Mouse (Mus musculus) megakaryocyte-erythroid progenitor cell, adult 5-6 weeks (primary cell): ENCODE results near the gene Usp5. TPM values are rescaled to one million over a fixed set of nuclear protein-coding genes. Genes with fewer than 3 reads are reported as not detected.

Experiments
- total RNA-seq, 2 experiments: library from RNA; stranded (forward) in 1 of 2; stranded (reverse) in 1 of 2; fragments of 200-1000, 215-1000 nt in 1 of 2; fragments of >200 nt in 1 of 2; fragmentation: Nextera tagmentation in 1 of 2; gene quantifications; 2 replicates each; pipeline ENCODE4 v1.2.3; 2014 to 2017

Usp5 gene
- total RNA-seq, 2 experiments from 2014 or later = 80.9 to 85.0 TPM

Other genes starting within 250 kb of the Usp5 start
- gene C1s2, start 193.4 kb downstream of the Usp5 start, total RNA-seq (2014; fragmentation: Nextera tagmentation) = not detected in 2 replicates
- not detected in 2 replicates for gene C1s2, start 193.4 kb downstream of the Usp5 start, total RNA-seq (2017)
- 78.8 and 91.1 TPM in 2 replicates for gene Lpcat3, start 166.5 kb downstream of the Usp5 start, total RNA-seq (2014; fragmentation: Nextera tagmentation)
- 53.1 and 89.0 TPM in 2 replicates for gene Lpcat3, start 166.5 kb downstream of the Usp5 start, total RNA-seq (2017)
- 242 and 387 TPM in 2 replicates for gene Emg1, start 117.3 kb downstream of the Usp5 start, total RNA-seq (2014; fragmentation: Nextera tagmentation)
- 375 and 422 TPM in 2 replicates for gene Emg1, start 117.3 kb downstream of the Usp5 start, total RNA-seq (2017)
- gene Phb2, start 117.1 kb downstream of the Usp5 start, total RNA-seq (2014; fragmentation: Nextera tagmentation) = 467 and 537 TPM in 2 replicates
- gene Phb2, start 117.1 kb downstream of the Usp5 start, total RNA-seq (2017) = 474 and 558 TPM in 2 replicates
- gene Ptpn6, start 90.8 kb downstream of the Usp5 start, total RNA-seq (2014; fragmentation: Nextera tagmentation) = 65.4 and 76.0 TPM in 2 replicates
- 189 and 237 TPM in 2 replicates for gene Ptpn6, start 90.8 kb downstream of the Usp5 start, total RNA-seq (2017)
- 110 and 141 TPM in 2 replicates for gene Grcc10, start 88.1 kb downstream of the Usp5 start, total RNA-seq (2014; fragmentation: Nextera tagmentation)
- 66.5 and 83.5 TPM in 2 replicates for gene Grcc10, start 88.1 kb downstream of the Usp5 start, total RNA-seq (2017)
- not detected in 2 replicates for gene Gm45234, start 73.5 kb downstream of the Usp5 start, total RNA-seq (2014; fragmentation: Nextera tagmentation)
- not detected in 2 replicates for gene Gm45234, start 73.5 kb downstream of the Usp5 start, total RNA-seq (2017)
- gene Atn1, start 73.0 kb downstream of the Usp5 start, total RNA-seq (2014; fragmentation: Nextera tagmentation) = 12.9 and 14.4 TPM in 2 replicates
- 1.5 and 1.9 TPM in 2 replicates for gene Atn1, start 73.0 kb downstream of the Usp5 start, total RNA-seq (2017)
- gene Eno2, start 59.8 kb downstream of the Usp5 start, total RNA-seq (2014; fragmentation: Nextera tagmentation) = 0.74 TPM in 1 of 2 replicates, not detected in the other
- gene Eno2, start 59.8 kb downstream of the Usp5 start, total RNA-seq (2017) = not detected in 2 replicates
- gene Lrrc23, start 49.8 kb downstream of the Usp5 start, total RNA-seq (2014; fragmentation: Nextera tagmentation) = 0.77 TPM in 1 of 2 replicates, not detected in the other
- gene Lrrc23, start 49.8 kb downstream of the Usp5 start, total RNA-seq (2017) = 6.7 TPM in 1 of 2 replicates, not detected in the other
- 1.9 and 5.1 TPM in 2 replicates for gene Spsb2, start 20.8 kb downstream of the Usp5 start, total RNA-seq (2014; fragmentation: Nextera tagmentation)
- gene Spsb2, start 20.8 kb downstream of the Usp5 start, total RNA-seq (2017) = 4.1 and 5.5 TPM in 2 replicates
- gene Tpi1, start 15.2 kb downstream of the Usp5 start, total RNA-seq (2014; fragmentation: Nextera tagmentation) = 258 and 264 TPM in 2 replicates
- 179 and 201 TPM in 2 replicates for gene Tpi1, start 15.2 kb downstream of the Usp5 start, total RNA-seq (2017)
- 100 and 181 TPM in 2 replicates for gene Cdca3, start 63 bp upstream of the Usp5 start, total RNA-seq (2014; fragmentation: Nextera tagmentation)
- gene Cdca3, start 63 bp upstream of the Usp5 start, total RNA-seq (2017) = 90.3 and 111 TPM in 2 replicates
- gene Gnb3, start 10.8 kb upstream of the Usp5 start, total RNA-seq (2014; fragmentation: Nextera tagmentation) = not detected in 2 replicates
- gene Gnb3, start 10.8 kb upstream of the Usp5 start, total RNA-seq (2017) = not detected in 2 replicates
- gene P3h3, start 28.3 kb upstream of the Usp5 start, total RNA-seq (2014; fragmentation: Nextera tagmentation) = 0.61 and 3.0 TPM in 2 replicates
- 0.89 and 2.2 TPM in 2 replicates for gene P3h3, start 28.3 kb upstream of the Usp5 start, total RNA-seq (2017)
- gene Gpr162, start 34.5 kb upstream of the Usp5 start, total RNA-seq (2014; fragmentation: Nextera tagmentation) = not detected in 2 replicates
- gene Gpr162, start 34.5 kb upstream of the Usp5 start, total RNA-seq (2017) = not detected in 2 replicates
- gene Cd4, start 58.7 kb upstream of the Usp5 start, total RNA-seq (2014; fragmentation: Nextera tagmentation) = not detected in 2 replicates
- gene Cd4, start 58.7 kb upstream of the Usp5 start, total RNA-seq (2017) = not detected in 2 replicates
- 0.09 and 0.35 TPM in 2 replicates for gene Lag3, start 82.2 kb upstream of the Usp5 start, total RNA-seq (2014; fragmentation: Nextera tagmentation)
- gene Lag3, start 82.2 kb upstream of the Usp5 start, total RNA-seq (2017) = 1.6 TPM in 1 of 2 replicates, not detected in the other
- gene Ptms, start 90.6 kb upstream of the Usp5 start, total RNA-seq (2014; fragmentation: Nextera tagmentation) = 5.3 and 30.7 TPM in 2 replicates
- 21.6 and 22.1 TPM in 2 replicates for gene Ptms, start 90.6 kb upstream of the Usp5 start, total RNA-seq (2017)
- 103 and 117 TPM in 2 replicates for gene Mlf2, start 101.9 kb upstream of the Usp5 start, total RNA-seq (2014; fragmentation: Nextera tagmentation)
- gene Mlf2, start 101.9 kb upstream of the Usp5 start, total RNA-seq (2017) = 59.2 and 99.1 TPM in 2 replicates
- 71.0 and 117 TPM in 2 replicates for gene Cops7a, start 136.1 kb upstream of the Usp5 start, total RNA-seq (2014; fragmentation: Nextera tagmentation)
- gene Cops7a, start 136.1 kb upstream of the Usp5 start, total RNA-seq (2017) = 46.8 and 57.5 TPM in 2 replicates
- gene Pianp, start 167.2 kb upstream of the Usp5 start, total RNA-seq (2014; fragmentation: Nextera tagmentation) = not detected in 2 replicates
- gene Pianp, start 167.2 kb upstream of the Usp5 start, total RNA-seq (2017) = not detected in 2 replicates
- gene Zfp384, start 179.7 kb upstream of the Usp5 start, total RNA-seq (2014; fragmentation: Nextera tagmentation) = 67.0 and 86.8 TPM in 2 replicates
- 18.5 and 18.6 TPM in 2 replicates for gene Zfp384, start 179.7 kb upstream of the Usp5 start, total RNA-seq (2017)
- gene Ing4, start 210.3 kb upstream of the Usp5 start, total RNA-seq (2014; fragmentation: Nextera tagmentation) = 23.6 and 45.9 TPM in 2 replicates
- 43.0 and 51.1 TPM in 2 replicates for gene Ing4, start 210.3 kb upstream of the Usp5 start, total RNA-seq (2017)
- gene Acrbp, start 220.2 kb upstream of the Usp5 start, total RNA-seq (2014; fragmentation: Nextera tagmentation) = 8.6 and 16.5 TPM in 2 replicates
- gene Acrbp, start 220.2 kb upstream of the Usp5 start, total RNA-seq (2017) = 0.95 and 8.6 TPM in 2 replicates
- not detected in 2 replicates for gene Lpar5, start 238.4 kb upstream of the Usp5 start, total RNA-seq (2014; fragmentation: Nextera tagmentation)
- gene Lpar5, start 238.4 kb upstream of the Usp5 start, total RNA-seq (2017) = 4.3 TPM in 1 of 2 replicates, not detected in the other